Mouse (Mus musculus) gastrocnemius, postnatal 4 days (tissue): ENCODE results near the gene Pnrc2. TPM values are rescaled to one million over a fixed set of nuclear protein-coding genes. Genes with fewer than 3 reads are reported as not detected.

Source experiments
- DNase-seq, 2 experiments: peaks; one replicate each; pipeline ENCODE4 v3.0.0; 2021 to 2022; ENCODE audit warnings: low spot score in 2 of 2, mixed read lengths in 2 of 2
- total RNA-seq, 2 experiments: library from RNA; stranded (reverse); gene quantifications; 2 replicates each; pipeline ENCODE4 v1.2.3; 2021

The Pnrc2 gene
- total RNA-seq, 2 experiments from 2014 or later, result 76.6 to 91.3 TPM

GRCm38 (mm10) chr4:135832070-135832469 lies 41.6 kb downstream of the Pnrc2 start:
- DNase-seq, result no peak

- peak; percentile 49 to 69 for DNase-seq
Observed at GRCm38 (mm10) chr4:135828491-135828890, 45.2 kb downstream of the Pnrc2 start.

- DNase-seq, result no peak
Observed at GRCm38 (mm10) chr4:135824254-135824653, 49.4 kb downstream of the Pnrc2 start.

GRCm38 (mm10) chr4:135823298-135823697 lies 50.4 kb downstream of the Pnrc2 start:
- no peak for DNase-seq

GRCm38 (mm10) chr4:135821772-135822171 lies 51.9 kb downstream of the Pnrc2 start:
- DNase-seq, result no peak

Other genes starting within 250 kb of the Pnrc2 start
- under 1 TPM; 0.16 to 0.17 TPM for gene Ifnlr1, start 187.6 kb downstream of the Pnrc2 start, total RNA-seq
- gene Il22ra1, start 145.7 kb downstream of the Pnrc2 start, total RNA-seq, result under 1 TPM in 1 of 2 experiments, not detected in 1; 0.20 TPM
- gene Myom3, start 114.1 kb downstream of the Pnrc2 start, total RNA-seq, result 100 to 1,000 TPM; 107 to 112 TPM
- gene Srsf10, start 18.1 kb downstream of the Pnrc2 start, total RNA-seq, result 10 to 100 TPM; 61.0 to 86.0 TPM
- under 1 TPM; 0.65 to 0.78 TPM for gene Cnr2, start 21.5 kb upstream of the Pnrc2 start, total RNA-seq
- 10 to 100 TPM; 46.6 to 46.7 TPM for gene Fuca1, start 46.9 kb upstream of the Pnrc2 start, total RNA-seq
- 10 to 100 TPM; 46.6 to 47.7 TPM for gene Hmgcl, start 72.6 kb upstream of the Pnrc2 start, total RNA-seq
- gene Gale, start 89.9 kb upstream of the Pnrc2 start, total RNA-seq, result 1 to 10 TPM; 7.1 to 7.7 TPM
- gene Lypla2, start 98.8 kb upstream of the Pnrc2 start, total RNA-seq, result 10 to 100 TPM; 36.5 to 39.6 TPM
- 10 to 100 TPM; 23.6 to 26.2 TPM for gene Pithd1, start 113.4 kb upstream of the Pnrc2 start, total RNA-seq
- gene Eloa, start 147.9 kb upstream of the Pnrc2 start, total RNA-seq, result 10 to 100 TPM; 43.9 to 45.9 TPM
- 100 to 1,000 TPM; 466 to 495 TPM for gene Rpl11, start 179.6 kb upstream of the Pnrc2 start, total RNA-seq